Mouse (Mus musculus) MEL (cell line): ENCODE measurements around the gene Ski.

Experiments used
- CTCF ChIP-seq, 3 experiments: IDR thresholded peaks in 2 of 3; conservative IDR thresholded peaks in 1 of 3; 2 replicates each; pipeline ENCODE4 v1.5.1; 2011 to 2012; ENCODE audit warnings: low read length in 3 of 3, low read depth in 2 of 3, mild to moderate bottlenecking in 2 of 3, improper control_type of control experiment in 1 of 3, inconsistent platforms in 1 of 3, mixed read lengths in 1 of 3, moderate library complexity in 1 of 3; ENCODE audit not compliant: control insufficient read depth in 1 of 3, insufficient read depth in 1 of 3, poor library complexity in 1 of 3, severe bottlenecking in 1 of 3
- GATA1 ChIP-seq: IDR thresholded peaks from 2 replicates; pipeline ENCODE4 v1.6.1; 2011; ENCODE audit warnings: low read depth, low read length, improper control_type of control experiment
- MXI1 ChIP-seq: IDR thresholded peaks from 2 replicates; pipeline ENCODE4 v1.6.1; 2011; ENCODE audit warnings: mild to moderate bottlenecking, low read depth, low read length, improper control_type of control experiment
- SMC3 ChIP-seq: IDR thresholded peaks from 2 replicates; pipeline ENCODE4 v1.6.1; 2011; ENCODE audit warnings: low read depth, low read length, improper control_type of control experiment

- no peak for TF ChIP-seq SMC3
- no peak for TF ChIP-seq GATA1
- no peak for TF ChIP-seq CTCF (IDR thresholded peaks at IDR 0.05 in 2 of 3, conservative IDR thresholded peaks at IDR 0.05 in 1 of 3; ENCODE audit: control insufficient read depth in 1 of 3, insufficient read depth in 1 of 3, low read depth in 2 of 3, low read length in 3 of 3, poor library complexity in 1 of 3, severe bottlenecking in 1 of 3)
- no peak for TF ChIP-seq MXI1
Observed at GRCm38 (mm10) chr4:155219271-155220212, 2.9 kb downstream of the Ski start.
